Mouse (Mus musculus) heart, adult 2 months (tissue): ENCODE data around the gene Hapln2.
A peak's percentile ranks its signal among the peaks of the same experiment; 100 is the strongest.

Experiments
- CTCF ChIP-seq: fragments of 200-600 bp; IDR thresholded peaks from 2 replicates; pipeline ENCODE4 v1.8.1; 2022; ENCODE audit warnings: antibody characterized with exemption, mild to moderate bottlenecking, moderate library complexity
- POLR2A ChIP-seq: fragments of 200-500 bp; IDR thresholded peaks from 2 replicates; pipeline ENCODE4 v1.6.1; 2011; ENCODE audit warnings: mild to moderate bottlenecking, low read depth, low read length, control low read depth; ENCODE audit not compliant: insufficient read depth

DNA sequence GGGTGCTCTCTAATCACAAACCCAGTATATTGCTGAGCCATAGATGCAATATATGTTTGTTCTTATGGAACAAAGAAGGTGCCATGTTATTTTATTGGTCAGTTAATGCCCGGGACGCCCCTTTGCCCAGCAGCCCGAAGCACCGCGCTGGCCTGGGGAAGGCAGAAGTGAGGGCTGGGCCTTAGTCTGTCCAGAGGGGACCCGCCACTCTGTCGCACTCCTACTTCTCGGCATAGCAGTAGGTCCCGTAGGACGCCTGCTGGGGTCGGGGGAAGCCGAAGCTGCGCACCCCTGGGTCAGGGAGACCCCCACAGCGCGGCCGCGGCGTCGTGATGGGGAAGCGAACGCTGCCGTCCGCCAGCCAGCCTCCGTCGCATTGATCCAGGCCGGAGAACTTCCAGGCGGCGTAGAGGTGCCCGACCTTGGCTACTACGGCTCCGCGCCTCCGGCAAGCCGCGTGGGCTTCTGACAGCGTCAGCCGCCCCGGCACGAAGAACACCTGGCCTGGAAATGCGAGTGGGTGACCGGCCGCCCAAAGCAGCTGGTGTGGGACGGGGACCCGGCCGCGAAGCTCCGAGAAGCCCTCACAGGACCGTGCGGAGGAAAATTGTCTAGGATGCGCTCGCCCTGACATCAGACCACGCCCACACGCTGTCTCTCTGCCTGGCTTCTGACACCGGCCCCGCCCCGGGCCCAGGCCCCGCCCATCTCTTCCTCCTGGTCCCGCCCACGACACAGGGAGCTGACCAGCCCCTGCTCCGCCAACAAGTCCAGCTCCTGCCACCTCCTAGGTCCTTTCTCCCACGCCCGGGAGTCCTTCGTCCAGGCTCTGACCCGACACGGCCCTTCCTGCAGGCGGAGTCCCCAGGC is 4.8 kb downstream of the Hapln2 start:
- no peak for TF ChIP-seq CTCF
- peak; percentile 42; the same call in 1 of the 2 replicates for TF ChIP-seq POLR2A
